Mouse (Mus musculus): ENCODE measurements at regions not wholly inside any gene's neighbourhood (a gene's known extent, or its start where the extent isn't known, plus 50 kb on each side); places are given as distances from the start of the nearest gene placed in this dataset.

DNA sequence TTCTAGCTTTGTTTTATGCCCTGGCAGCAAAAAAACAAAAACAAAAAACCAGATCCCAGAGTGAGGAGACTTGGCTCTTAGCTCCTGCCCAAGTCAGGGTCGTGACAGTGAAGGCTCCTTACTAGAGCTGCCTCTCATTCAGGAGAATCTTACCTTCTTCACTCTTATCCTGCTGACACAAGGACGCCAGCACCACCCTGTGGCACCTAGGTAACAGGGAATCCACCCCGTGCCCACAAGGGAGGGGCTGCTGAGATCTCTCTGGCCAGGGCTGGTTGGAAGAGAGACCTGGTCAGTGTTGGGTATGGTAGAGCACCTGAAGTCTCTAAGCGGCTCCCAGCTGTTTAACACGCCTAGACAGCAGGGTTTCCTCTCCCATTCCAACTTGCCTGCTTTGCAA is 139.3 kb downstream of the Cyp26a1 start:
- DNase-seq (ENCODE audit: low spot score in 2 of 2), result no peak

Measured in heart, adult 9 months (tissue).